Mouse (Mus musculus) heart, embryonic 11.5 days (tissue): ENCODE data around the gene Cks2. TPM values are rescaled to one million over a fixed set of nuclear protein-coding genes. Genes with fewer than 3 reads are reported as not detected.

Source experiments
- ATAC-seq: fragments of 200-750 bp; cut with Nextera tagmentation; replicated peaks from 2 replicates; pipeline ENCODE4 v1.8.0; 2017; ENCODE audit warnings: moderate library complexity; ENCODE audit not compliant: insufficient number of reproducible peaks, low FRiP score, low TSS enrichment
- H3K27ac ChIP-seq: fragments of 300-500 bp; sonication (generic); 2 replicates; pipeline ENCODE4 v1.5.1; 2014; ENCODE audit warnings: mild to moderate bottlenecking, low read depth, low read length
- H3K27me3 ChIP-seq: fragments of 300-500 bp; sonication (generic); 2 replicates; pipeline ENCODE4 v1.6.1; 2014; ENCODE audit warnings: mild to moderate bottlenecking, low read length, mixed read lengths; ENCODE audit not compliant: control insufficient read depth, insufficient read depth
- H3K36me3 ChIP-seq: fragments of 300-500 bp; sonication (generic); 2 replicates; pipeline ENCODE4 v1.6.1; 2014; ENCODE audit warnings: mild to moderate bottlenecking, low read length, moderate library complexity, mixed read lengths; ENCODE audit not compliant: control insufficient read depth, insufficient read depth
- H3K4me1 ChIP-seq: fragments of 300-500 bp; sonication (generic); 2 replicates; pipeline ENCODE4 v1.6.1; 2014; ENCODE audit warnings: low read length; ENCODE audit not compliant: control insufficient read depth, insufficient read depth
- H3K4me2 ChIP-seq: fragments of 300-500 bp; sonication (generic); 2 replicates; pipeline ENCODE4 v1.6.1; 2014; ENCODE audit warnings: mild to moderate bottlenecking, moderate library complexity
- H3K4me3 ChIP-seq: fragments of 300-500 bp; sonication (generic); 2 replicates; pipeline ENCODE4 v1.5.1; 2014; ENCODE audit warnings: low read depth, low read length
- H3K9ac ChIP-seq: fragments of 300-500 bp; sonication (generic); 2 replicates; pipeline ENCODE4 v1.6.1; 2014; ENCODE audit warnings: mild to moderate bottlenecking, low read depth, low read length, moderate library complexity
- H3K9me3 ChIP-seq: fragments of 300-500 bp; sonication (generic); replicated peaks from 2 replicates; pipeline ENCODE4 v1.6.1; 2016; ENCODE audit warnings: low read length; ENCODE audit not compliant: control insufficient read depth
- WGBS: fragments of 180-500 bp; shearing (Covaris S2); extraction: QIAGEN DNeasy Blood & Tissue Kit; methylation state at CpG from one replicate; pipeline ENCODE4 v1.1.7; 2014; ENCODE audit not compliant: insufficient replicate concordance; 5-methylcytosine and 5-hydroxymethylcytosine counted together
- polyA plus RNA-seq: library from polyadenylated mRNA; unstranded; fragments of >200 nt; fragmentation: Nextera tagmentation; extraction: Ambion mirVana; gene quantifications from 2 replicates; pipeline ENCODE4 v1.2.1, GENCODE M21; 2014

The Cks2 gene
- polyA plus RNA-seq, result 295 and 306 TPM in 2 replicates

- Histone ChIP-seq H3K9me3 (no peaks in the 10 kb centered on the region), H3K4me1 (peaks cover 16% of the 10 kb centered on the region), H3K4me3 (peak within 1 kb of the TSS; percentile 81), H3K36me3 (no peaks in the 10 kb centered on the region), H3K4me2 (peak within 1 kb of the TSS; percentile 71), H3K27me3 (no peaks in the 10 kb centered on the region), H3K27ac (peak within 1 kb of the TSS; percentile 78), H3K9ac (peak within 1 kb of the TSS; percentile 90)
- WGBS, result under 1% methylated on average over 83 of the region's 83 CpGs
- peak; percentile 98 for ATAC-seq
Observed at GRCm38 (mm10) chr13:51644829-51645789, at the start of gene Cks2. TSS of gene Cks2 (plus strand) at chr13:51645232.

DNA sequence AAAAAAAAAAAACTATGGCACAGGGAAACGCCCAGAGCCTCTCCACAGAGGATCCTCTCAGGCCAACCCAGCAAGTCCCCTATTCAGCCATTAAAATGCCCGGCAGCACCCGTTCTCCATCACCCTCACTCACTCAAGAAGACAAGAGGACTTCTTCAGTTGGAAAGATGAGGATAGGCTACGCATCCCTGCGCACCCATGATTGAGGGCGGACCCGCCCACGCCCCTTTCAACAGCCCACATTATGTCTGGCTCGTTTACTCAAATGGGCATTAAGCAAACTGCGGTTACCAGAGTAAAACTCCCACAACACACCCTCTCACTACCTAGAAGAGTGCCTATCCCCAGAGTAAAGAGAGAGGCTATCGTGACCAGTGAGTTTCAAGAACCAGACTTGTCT lies 49.6 kb upstream of the Cks2 start:
- H3K4me1 ChIP-seq, result no peaks in the 10 kb centered on the region
- WGBS, result 53% methylated on average over 11 of the region's 11 CpGs
- H3K9ac ChIP-seq, result peak overlapping the region; percentile 59; the same call in 1 of the 2 replicates
- ATAC-seq, result no peak
- peak overlapping the region; percentile 92 for H3K4me2 ChIP-seq
- H3K4me3 ChIP-seq, result peak overlapping the region; percentile 51; the same call in 1 of the 2 replicates
- no peaks in the 10 kb centered on the region for H3K9me3 ChIP-seq
- H3K36me3 ChIP-seq, result no peaks in the 10 kb centered on the region
- H3K27ac ChIP-seq, result no peak overlapping the region
- H3K27me3 ChIP-seq, result peaks cover 11% of the 10 kb centered on the region; the same call in 1 of the 2 replicates

DNA sequence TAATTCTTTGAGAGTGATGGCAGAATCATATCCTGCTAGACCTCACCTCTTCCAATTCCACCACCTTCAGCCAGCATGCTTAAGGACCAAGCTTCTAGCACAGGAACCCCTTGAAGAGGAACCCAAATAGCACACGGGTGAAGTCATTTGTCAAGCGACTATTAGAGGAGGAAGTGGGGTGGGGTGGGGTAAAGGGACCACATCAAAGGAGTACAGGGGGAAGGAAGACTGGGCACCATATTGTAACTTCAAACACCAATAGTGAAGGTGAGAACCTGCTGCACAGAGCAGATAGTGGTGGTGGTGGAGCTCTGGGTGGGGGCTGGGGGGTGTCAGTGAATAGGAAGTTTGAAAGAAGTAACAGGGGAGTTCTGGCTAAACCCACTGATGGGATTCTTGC lies 47.0 kb upstream of the Cks2 start:
- no peaks in the 10 kb centered on the region for H3K4me1 ChIP-seq
- H3K4me3 ChIP-seq, result no peak overlapping the region
- no peaks in the 10 kb centered on the region for H3K9me3 ChIP-seq
- WGBS, result 67% methylated on average over 2 of the region's 2 CpGs
- no peak overlapping the region for H3K9ac ChIP-seq
- no peaks in the 10 kb centered on the region for H3K36me3 ChIP-seq
- H3K27me3 ChIP-seq, result peaks cover 11% of the 10 kb centered on the region; the same call in 1 of the 2 replicates
- H3K4me2 ChIP-seq, result no peak overlapping the region
- H3K27ac ChIP-seq, result no peak overlapping the region
- no peak for ATAC-seq

- 79% methylated on average over 8 of the region's 8 CpGs for WGBS
- Histone ChIP-seq H3K4me2 (no peak overlapping the region), H3K4me1 (0 out of 2 replicates have a peak, but pooled peaks cover 3% of the 10 kb centered on the region), H3K27ac (no peak overlapping the region), H3K9ac (no peak overlapping the region), H3K9me3 (no peaks in the 10 kb centered on the region), H3K27me3 (peaks cover 6% of the 10 kb centered on the region; the same call in 1 of the 2 replicates), H3K4me3 (no peak overlapping the region), H3K36me3 (no peaks in the 10 kb centered on the region)
- ATAC-seq, result no peak
Observed at GRCm38 (mm10) chr13:51600169-51600568, 44.9 kb upstream of the Cks2 start.

- Histone ChIP-seq H3K4me2 (peak overlapping the region; percentile 55; the same call in 1 of the 2 replicates), H3K27ac (no peak overlapping the region), H3K9ac (no peak overlapping the region), H3K36me3 (no peaks in the 10 kb centered on the region), H3K4me1 (0 out of 2 replicates have a peak, but pooled peaks cover 3% of the 10 kb centered on the region), H3K9me3 (no peaks in the 10 kb centered on the region), H3K27me3 (no peaks in the 10 kb centered on the region), H3K4me3 (no peak overlapping the region)
- no peak for ATAC-seq
- 76% methylated on average over 8 of the region's 8 CpGs for WGBS
Observed at GRCm38 (mm10) chr13:51602764-51603163, 42.3 kb upstream of the Cks2 start.

GRCm38 (mm10) chr13:51603221-51603893 lies 41.7 kb upstream of the Cks2 start:
- 0 out of 2 replicates have a peak overlapping the region, but pooled peaks have one; percentile 16 for H3K4me3 ChIP-seq
- 0 out of 2 replicates have a peak, but pooled peaks cover 3% of the 10 kb centered on the region for H3K4me1 ChIP-seq
- no peaks in the 10 kb centered on the region for H3K36me3 ChIP-seq
- H3K27me3 ChIP-seq, result no peaks in the 10 kb centered on the region
- H3K9ac ChIP-seq, result no peak overlapping the region
- no peak overlapping the region for H3K27ac ChIP-seq
- no peak for ATAC-seq
- 30% methylated on average over 16 of the region's 16 CpGs for WGBS
- H3K4me2 ChIP-seq, result peak overlapping the region; percentile 55
- no peaks in the 10 kb centered on the region for H3K9me3 ChIP-seq

- no peaks in the 10 kb centered on the region for H3K36me3 ChIP-seq
- no peak overlapping the region for H3K9ac ChIP-seq
- H3K27me3 ChIP-seq, result no peaks in the 10 kb centered on the region
- H3K9me3 ChIP-seq, result no peaks in the 10 kb centered on the region
- no peak overlapping the region for H3K27ac ChIP-seq
- WGBS, result 44% methylated on average over 4 of the region's 4 CpGs
- no peak for ATAC-seq
- H3K4me2 ChIP-seq, result no peak overlapping the region
- H3K4me1 ChIP-seq, result 0 out of 2 replicates have a peak, but pooled peaks cover 3% of the 10 kb centered on the region
- no peak overlapping the region for H3K4me3 ChIP-seq
Observed at GRCm38 (mm10) chr13:51603894-51604244, 41.2 kb upstream of the Cks2 start.

DNA sequence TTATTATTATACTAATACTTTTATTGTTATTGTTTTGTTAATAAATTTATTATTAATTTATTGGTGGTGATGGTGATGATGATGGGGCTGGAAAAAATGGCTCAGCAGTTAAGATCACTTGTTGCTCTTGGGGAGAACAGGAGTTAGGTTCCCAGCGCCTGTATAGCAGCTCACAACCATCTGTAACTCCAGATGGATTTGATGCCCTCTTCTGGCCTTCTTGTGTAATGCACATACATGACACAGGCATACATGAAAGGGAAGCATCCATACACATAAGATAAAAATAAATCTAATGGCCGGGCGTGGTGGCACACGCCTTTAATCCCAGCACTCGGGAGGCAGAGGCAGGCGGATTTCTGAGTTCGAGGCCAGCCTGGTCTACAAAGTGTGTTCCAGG lies 35.8 kb upstream of the Cks2 start:
- no peak overlapping the region for H3K9ac ChIP-seq
- H3K4me1 ChIP-seq, result no peaks in the 10 kb centered on the region
- WGBS, result 92% methylated on average over 7 of the region's 7 CpGs
- no peaks in the 10 kb centered on the region for H3K27me3 ChIP-seq
- H3K4me3 ChIP-seq, result no peak overlapping the region
- H3K4me2 ChIP-seq, result no peak overlapping the region
- no peaks in the 10 kb centered on the region for H3K36me3 ChIP-seq
- no peaks in the 10 kb centered on the region for H3K9me3 ChIP-seq
- H3K27ac ChIP-seq, result no peak overlapping the region
- no peak for ATAC-seq
